Mouse (Mus musculus) thymus, adult 2 months (tissue): ENCODE measurements around the gene Gfer. TPM values are rescaled to one million over a fixed set of nuclear protein-coding genes. Genes with fewer than 3 reads are reported as not detected.

ENCODE experiments used
- DNase-seq: peaks from one replicate; pipeline ENCODE4 v3.0.0; 2021
- H3K27ac ChIP-seq: fragments of 200-500 bp; 2 replicates; pipeline ENCODE4 v1.5.1; 2012; ENCODE audit warnings: low read length, control low read depth; ENCODE audit not compliant: control insufficient read depth, insufficient read depth
- H3K27me3 ChIP-seq: fragments of 200-500 bp; 2 replicates; pipeline ENCODE4 v1.6.1; 2012; ENCODE audit warnings: mild to moderate bottlenecking, low read length, moderate library complexity, mixed read lengths; ENCODE audit not compliant: control insufficient read depth, insufficient read depth
- H3K36me3 ChIP-seq: fragments of 200-500 bp; 2 replicates; pipeline ENCODE4 v1.6.1; 2012; ENCODE audit warnings: mild to moderate bottlenecking, low read length, moderate library complexity; ENCODE audit not compliant: control insufficient read depth, insufficient read depth
- H3K4me1 ChIP-seq: fragments of 200-500 bp; replicated peaks from 2 replicates; pipeline ENCODE4 v1.6.1; 2012; ENCODE audit warnings: low read length; ENCODE audit not compliant: control insufficient read depth, insufficient read depth
- H3K4me3 ChIP-seq: fragments of 200-500 bp; 2 replicates; pipeline ENCODE4 v1.5.1; 2012; ENCODE audit warnings: mild to moderate bottlenecking, low read length, control low read depth, moderate library complexity; ENCODE audit not compliant: control insufficient read depth, insufficient read depth
- CTCF ChIP-seq: fragments of 200-500 bp; IDR thresholded peaks from 2 replicates; pipeline ENCODE4 v1.5.1; 2012; ENCODE audit warnings: mild to moderate bottlenecking, control low read depth, low read length, moderate library complexity, borderline replicate concordance; ENCODE audit not compliant: control insufficient read depth, poor library complexity, insufficient read depth; ENCODE audit errors: extremely low read depth
- POLR2A ChIP-seq: fragments of 200-500 bp; IDR thresholded peaks from 2 replicates; pipeline ENCODE4 v1.6.1; 2012; ENCODE audit warnings: mild to moderate bottlenecking, low read length, control low read depth, moderate library complexity; ENCODE audit not compliant: control insufficient read depth, poor library complexity, insufficient read depth; ENCODE audit errors: extremely low read depth
- WGBS: fragments of 180-500 bp; shearing (Covaris S2); methylation state at CpG from one replicate; pipeline ENCODE4 v1.1.7; 2018; 5-methylcytosine and 5-hydroxymethylcytosine counted together
- polyA plus RNA-seq: library from polyadenylated mRNA; depleted of rRNA; stranded (reverse); fragments of >200 nt; gene quantifications from 2 replicates; pipeline ENCODE4 v1.2.3, GENCODE M21; 2012

Gfer gene
- polyA plus RNA-seq, 1 experiment: 24.3 TPM

DNA sequence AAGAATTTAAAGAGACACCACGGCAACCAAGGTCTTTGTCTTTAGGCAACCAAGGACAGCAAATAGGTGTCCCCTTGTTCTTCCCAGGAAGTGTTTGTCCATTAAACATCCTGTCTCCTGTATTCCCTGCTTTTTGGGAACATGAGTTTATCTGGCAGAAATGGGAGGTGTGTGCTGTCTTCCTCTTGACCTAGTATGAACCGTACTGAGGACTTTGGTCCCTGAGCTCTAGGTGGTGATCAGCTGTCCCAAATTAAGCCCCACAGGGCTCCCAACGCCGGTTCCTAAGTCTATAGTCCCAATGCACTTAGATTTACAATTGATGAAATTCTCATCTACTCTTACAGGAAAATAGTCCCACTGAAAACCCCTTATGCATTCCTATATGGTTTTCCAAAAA, 45.2 kb downstream of the Gfer start:
- H3K4me1 ChIP-seq: peaks cover 12% of the 10 kb centered on the region
- no peak overlapping the region for H3K4me3 ChIP-seq
- no peak for DNase-seq
- no peak for TF ChIP-seq POLR2A
- no peak for TF ChIP-seq CTCF
- H3K36me3 ChIP-seq: no peaks in the 10 kb centered on the region
- 90% methylated on average over 4 of the region's 4 CpGs for WGBS
- no peaks in the 10 kb centered on the region; the same call in 1 of the 2 replicates for H3K27me3 ChIP-seq
- H3K27ac ChIP-seq: no peak overlapping the region

DNA sequence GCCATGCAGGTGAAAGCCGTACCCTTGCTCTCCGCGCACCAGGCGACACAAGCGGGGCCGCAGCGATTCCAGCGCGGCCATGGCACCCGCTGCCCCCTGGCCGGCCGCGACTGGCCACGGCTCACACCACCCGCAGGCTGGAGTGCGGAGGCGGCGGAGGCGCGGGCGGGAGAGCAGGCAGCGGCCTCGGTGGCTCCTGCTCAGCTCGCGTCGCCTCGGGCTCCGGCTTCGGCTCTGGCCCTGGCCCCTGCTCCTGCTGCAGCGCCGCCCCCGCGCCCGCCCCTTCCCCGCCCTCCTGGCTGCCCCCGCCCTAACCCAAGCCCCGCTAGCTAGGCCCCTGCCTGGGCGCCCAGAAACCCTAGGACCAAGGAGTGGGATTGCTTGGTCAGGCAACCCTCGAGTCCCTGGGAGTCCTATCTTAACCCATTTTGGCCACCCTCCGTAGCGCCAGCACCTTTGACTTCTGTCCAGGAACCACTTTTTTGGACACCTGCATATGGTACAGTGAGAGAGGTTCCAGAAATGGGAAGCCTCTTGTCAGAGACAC, 45.8 kb downstream of the Gfer start, which contains the start of gene Slc9a3r2:
Slc9a3r2 (minus strand) TSS at position 258 of the 547 bp plus-strand sequence.
- H3K27ac ChIP-seq: no peak within 1 kb of the TSS
- peak within 1 kb of the TSS; percentile 48 for H3K4me3 ChIP-seq
- TF ChIP-seq POLR2A (no peak), CTCF (no peak)
- H3K36me3 ChIP-seq: no peaks in the 10 kb centered on the region
- H3K4me1 ChIP-seq: peaks cover 12% of the 10 kb centered on the region
- WGBS: 1% methylated on average over 37 of the region's 41 CpGs
- DNase-seq: peak; percentile 27
- no peaks in the 10 kb centered on the region; the same call in 1 of the 2 replicates for H3K27me3 ChIP-seq

DNA sequence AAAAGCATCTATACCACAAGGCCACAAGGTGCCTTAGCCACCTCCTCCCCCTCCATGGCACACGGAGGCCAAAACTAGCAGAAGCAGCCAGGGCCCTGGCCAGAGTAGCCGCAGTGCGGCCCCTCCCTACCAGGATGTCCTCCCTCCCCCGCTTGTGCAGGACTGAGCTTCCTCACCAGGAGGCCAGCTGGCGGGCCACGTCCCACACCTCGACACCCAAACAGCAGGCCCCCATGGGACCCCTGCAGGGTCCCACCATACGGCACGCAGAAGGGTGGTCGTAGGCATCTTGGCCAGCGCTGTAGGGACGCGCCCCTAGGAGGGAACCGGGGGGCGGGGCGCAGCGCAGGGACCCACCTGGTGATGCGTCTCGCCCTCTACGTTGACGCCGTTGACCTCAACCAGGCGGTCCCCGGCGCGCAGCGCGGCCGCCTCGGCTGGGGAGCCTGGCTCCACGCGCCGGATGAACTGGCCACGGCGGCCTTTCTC, 46.3 kb downstream of the Gfer start:
- WGBS: 3% methylated on average over 35 of the region's 35 CpGs
- no peaks in the 10 kb centered on the region; the same call in 1 of the 2 replicates for H3K27me3 ChIP-seq
- no peak overlapping the region for H3K27ac ChIP-seq
- TF ChIP-seq CTCF: no peak
- TF ChIP-seq POLR2A: no peak
- peak; percentile 12 for DNase-seq
- no peaks in the 10 kb centered on the region for H3K36me3 ChIP-seq
- H3K4me1 ChIP-seq: peaks cover 12% of the 10 kb centered on the region
- peak overlapping the region; percentile 48 for H3K4me3 ChIP-seq

DNA sequence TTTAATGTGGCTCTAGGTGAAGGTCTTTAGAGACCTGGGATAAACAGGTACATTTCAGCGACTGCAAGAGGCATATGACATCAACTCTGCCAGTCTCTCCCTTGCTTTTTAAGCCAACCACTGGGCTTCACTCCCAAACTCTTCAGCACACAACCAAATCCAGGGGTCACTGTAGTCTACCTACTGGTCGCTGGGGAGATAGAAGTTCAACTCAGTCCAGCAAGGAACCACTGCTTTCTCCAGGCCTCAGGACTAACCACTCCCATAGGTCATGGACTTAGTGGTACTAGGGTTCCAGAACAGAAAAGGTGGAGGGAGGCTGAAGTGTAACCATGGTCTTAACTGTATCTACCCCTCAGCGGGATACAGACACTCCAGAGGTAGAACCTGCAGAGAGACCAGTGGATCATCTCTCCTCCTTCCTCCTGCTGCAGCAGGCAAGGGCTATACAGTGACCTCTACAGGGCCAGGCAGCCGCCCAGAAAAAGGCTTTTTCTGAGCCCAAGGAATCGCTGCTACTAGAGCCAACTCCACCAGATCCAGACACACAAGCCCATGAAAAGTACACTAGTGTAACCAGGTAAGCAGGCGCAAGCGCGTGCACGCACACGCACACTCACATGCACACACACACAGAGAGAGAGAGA, 47.1 kb downstream of the Gfer start:
- TF ChIP-seq CTCF (no peak), POLR2A (no peak)
- peaks cover 11% of the 10 kb centered on the region for H3K4me1 ChIP-seq
- no peaks in the 10 kb centered on the region; the same call in 1 of the 2 replicates for H3K27me3 ChIP-seq
- WGBS: 89% methylated on average over 10 of the region's 10 CpGs
- no peak overlapping the region for H3K27ac ChIP-seq
- no peak overlapping the region for H3K4me3 ChIP-seq
- no peak for DNase-seq
- H3K36me3 ChIP-seq: no peaks in the 10 kb centered on the region

DNA sequence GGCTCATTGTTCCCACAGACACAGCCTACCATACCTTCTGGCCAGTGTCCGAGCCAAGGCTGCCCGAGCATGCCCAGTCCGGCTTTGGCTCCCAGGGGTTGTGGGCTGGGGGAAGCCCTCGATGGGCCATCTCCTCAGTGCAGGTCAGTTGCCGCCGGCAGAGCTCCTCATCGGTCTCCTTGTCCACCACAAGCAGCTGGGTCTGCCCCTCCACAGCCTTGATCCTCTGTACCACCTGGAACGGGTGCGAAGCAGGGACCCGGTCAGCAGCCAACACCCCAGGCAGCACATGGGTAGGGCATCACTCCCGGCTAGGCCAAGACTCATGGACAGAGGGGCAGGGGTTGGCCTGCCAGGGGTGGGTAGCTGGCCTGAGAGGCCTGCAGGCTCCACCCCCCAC, 48.5 kb downstream of the Gfer start:
- no peak overlapping the region for H3K4me3 ChIP-seq
- 92% methylated on average over 11 of the region's 11 CpGs for WGBS
- peaks cover 10% of the 10 kb centered on the region for H3K4me1 ChIP-seq
- no peaks in the 10 kb centered on the region for H3K36me3 ChIP-seq
- H3K27ac ChIP-seq: no peak overlapping the region
- H3K27me3 ChIP-seq: no peaks in the 10 kb centered on the region; the same call in 1 of the 2 replicates
- TF ChIP-seq CTCF (no peak), POLR2A (no peak)
- DNase-seq: no peak

DNA sequence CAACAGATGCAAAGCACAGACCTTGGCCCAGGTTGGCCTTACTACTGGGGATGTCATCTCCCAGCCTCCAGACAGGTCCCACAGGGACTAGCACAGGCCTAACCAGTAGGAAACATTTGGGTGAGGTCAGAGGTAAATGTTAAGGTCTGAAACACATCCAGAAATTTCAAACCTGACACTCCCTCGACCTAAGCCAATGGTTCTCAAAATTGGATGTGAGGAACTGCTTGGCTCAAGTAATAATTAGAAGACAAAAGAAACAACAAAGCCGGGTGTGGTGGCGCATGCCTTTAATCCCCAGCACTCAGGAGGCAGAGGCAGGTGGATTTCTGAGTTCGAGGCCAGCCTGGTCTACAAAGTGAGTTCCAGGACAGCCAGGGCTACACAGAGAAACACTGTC, 49.6 kb downstream of the Gfer start:
- no peaks in the 10 kb centered on the region for H3K36me3 ChIP-seq
- 93% methylated on average over 4 of the region's 4 CpGs for WGBS
- H3K27ac ChIP-seq: no peak overlapping the region
- DNase-seq: no peak
- TF ChIP-seq CTCF: no peak
- TF ChIP-seq POLR2A: no peak
- H3K27me3 ChIP-seq: no peaks in the 10 kb centered on the region; the same call in 1 of the 2 replicates
- no peak overlapping the region for H3K4me3 ChIP-seq
- peaks cover 10% of the 10 kb centered on the region for H3K4me1 ChIP-seq
